Mouse (Mus musculus) gastrocnemius, postnatal 10 days (tissue): Measurements from ENCODE around the gene Ern1. TPM values are rescaled to one million over a fixed set of nuclear protein-coding genes. Genes with fewer than 3 reads are reported as not detected.
"Not testable (repeated sequence)": the region's sequence is repeated elsewhere in the genome, so short reads cannot be mapped to it uniquely, and the experiment has no call there.

Source experiments
- DNase-seq: peaks from one replicate; pipeline ENCODE4 v3.0.0; 2021; ENCODE audit warnings: mixed read lengths
- total RNA-seq, 2 experiments: library from RNA; stranded (reverse); gene quantifications; 2 replicates each; pipeline ENCODE4 v1.2.3; 2021

Ern1 gene
- total RNA-seq, 2 experiments from 2014 or later = 5.0 to 7.5 TPM

GRCm38 (mm10) chr11:106437039-106437438 is 50.6 kb downstream of the Ern1 start:
- no peak for DNase-seq

- no peak for DNase-seq
These were observed 57.3 kb downstream of the Ern1 start for GRCm38 (mm10) chr11:106430392-106430791.

GRCm38 (mm10) chr11:106429689-106430088 is 58.0 kb downstream of the Ern1 start:
- DNase-seq = no peak

GRCm38 (mm10) chr11:106428556-106428955 is 59.1 kb downstream of the Ern1 start:
- no peak for DNase-seq

GRCm38 (mm10) chr11:106428106-106428505 is 59.5 kb downstream of the Ern1 start:
- DNase-seq = no peak

GRCm38 (mm10) chr11:106426447-106426846 is 61.2 kb downstream of the Ern1 start:
- DNase-seq = no peak

- no peak for DNase-seq
These were observed 62.5 kb downstream of the Ern1 start for GRCm38 (mm10) chr11:106425201-106425600.

- DNase-seq = no peak
These were observed 68.2 kb downstream of the Ern1 start for GRCm38 (mm10) chr11:106419262-106420102.

GRCm38 (mm10) chr11:106418622-106419196 is 68.9 kb downstream of the Ern1 start:
- peak; percentile 82 for DNase-seq

- no peak for DNase-seq
These were observed 69.8 kb downstream of the Ern1 start for GRCm38 (mm10) chr11:106417860-106418259.

- no peak for DNase-seq
These were observed 71.3 kb downstream of the Ern1 start for GRCm38 (mm10) chr11:106416331-106416730.

GRCm38 (mm10) chr11:106412641-106413360 is 74.9 kb downstream of the Ern1 start:
- DNase-seq = no peak

- no peak for DNase-seq
These were observed 76.5 kb downstream of the Ern1 start for GRCm38 (mm10) chr11:106411157-106411556.

- no peak for DNase-seq
These were observed 77.1 kb downstream of the Ern1 start for GRCm38 (mm10) chr11:106410507-106410906.

- DNase-seq = no peak
These were observed 77.6 kb downstream of the Ern1 start for GRCm38 (mm10) chr11:106410011-106410410.

GRCm38 (mm10) chr11:106398481-106398880 is 89.2 kb downstream of the Ern1 start:
- DNase-seq = no peak

- no peak for DNase-seq
These were observed 90.0 kb downstream of the Ern1 start for GRCm38 (mm10) chr11:106397656-106398055.

GRCm38 (mm10) chr11:106394055-106394454 is 93.6 kb downstream of the Ern1 start:
- not testable (repeated sequence) for DNase-seq

GRCm38 (mm10) chr11:106393331-106393616 is 94.4 kb downstream of the Ern1 start:
- DNase-seq = no peak

- no peak for DNase-seq
These were observed 94.9 kb downstream of the Ern1 start for GRCm38 (mm10) chr11:106392597-106393330.

- DNase-seq = peak; percentile 63
These were observed 96.0 kb downstream of the Ern1 start for GRCm38 (mm10) chr11:106391546-106392188.

- no peak for DNase-seq
These were observed 96.9 kb downstream of the Ern1 start for GRCm38 (mm10) chr11:106390757-106391156.
